Mouse (Mus musculus) splenic B cell, adult 2 months (primary cell): ENCODE data around the gene Olfr364-ps1.

Source experiments
- DNase-seq: peaks from one replicate; pipeline ENCODE4 v3.0.0-alpha.2; 2011; ENCODE audit warnings: low read depth, low spot score
- H3K27me3 ChIP-seq: 2 replicates; pipeline ENCODE4 v1.6.1; 2012; ENCODE audit warnings: mild to moderate bottlenecking, low read length, moderate library complexity, mixed read lengths; ENCODE audit not compliant: control insufficient read depth, poor library complexity, insufficient read depth, severe bottlenecking
- H3K36me3 ChIP-seq: 2 replicates; pipeline ENCODE4 v1.6.1; 2012; ENCODE audit warnings: mild to moderate bottlenecking, low read length, moderate library complexity, mixed read lengths; ENCODE audit not compliant: control insufficient read depth, poor library complexity, insufficient read depth, severe bottlenecking

Olfr364-ps1 gene

GRCm38 (mm10) chr2:37139022-37139421 is at the start of gene Olfr364-ps1:
Gene Olfr364-ps1 (plus strand): TSS chr2:37139322.
- no peaks in the 10 kb centered on the region for H3K36me3 ChIP-seq
- no peak for DNase-seq
- H3K27me3 ChIP-seq, result no peaks in the 10 kb centered on the region

DNA sequence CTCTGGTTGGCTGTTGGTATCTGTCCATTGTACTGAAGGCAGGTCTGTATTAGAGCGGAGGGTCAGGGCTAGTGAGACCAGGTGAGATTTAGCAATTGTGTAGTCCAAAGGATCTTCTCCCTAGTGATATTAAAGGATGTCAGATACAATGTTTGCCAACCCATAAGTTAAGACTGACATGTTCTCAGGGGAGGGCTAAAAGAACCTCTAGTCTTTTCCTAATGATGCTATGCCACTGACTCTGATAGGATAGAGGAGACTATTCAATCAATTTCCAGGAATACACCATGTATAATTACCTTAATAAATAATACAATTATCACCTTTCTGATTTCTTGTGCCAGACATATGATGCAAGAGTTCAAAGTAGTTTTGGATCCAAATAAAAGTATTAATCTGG is 21.3 kb upstream of the Olfr364-ps1 start, which contains the start of gene Olfr362:
Olfr362 (minus strand) TSS at position 101 of the 400 bp plus-strand sequence.
- Histone ChIP-seq H3K27me3 (no peaks in the 10 kb centered on the region), H3K36me3 (no peaks in the 10 kb centered on the region)
- no peak for DNase-seq

- no peak for DNase-seq
- Histone ChIP-seq H3K36me3 (no peaks in the 10 kb centered on the region), H3K27me3 (no peaks in the 10 kb centered on the region)
These were observed 48.8 kb downstream of the Olfr364-ps1 start, which contains the start of gene Olfr365 for GRCm38 (mm10) chr2:37187898-37188297. Gene Olfr365 (plus strand): TSS chr2:37188198.
